Mouse (Mus musculus): ENCODE measurements around the gene Gm13288. TPM values are rescaled to one million over a fixed set of nuclear protein-coding genes. Genes with fewer than 3 reads are reported as not detected.
"Not testable (repeated sequence)": the region's sequence is repeated elsewhere in the genome, so short reads cannot be mapped to it uniquely, and the experiment has no call there.

Gene Gm13288
- not detected in 2 replicates for polyA plus RNA-seq (2015; fragmentation: Nextera tagmentation; extraction: Ambion mirVana)

DNA sequence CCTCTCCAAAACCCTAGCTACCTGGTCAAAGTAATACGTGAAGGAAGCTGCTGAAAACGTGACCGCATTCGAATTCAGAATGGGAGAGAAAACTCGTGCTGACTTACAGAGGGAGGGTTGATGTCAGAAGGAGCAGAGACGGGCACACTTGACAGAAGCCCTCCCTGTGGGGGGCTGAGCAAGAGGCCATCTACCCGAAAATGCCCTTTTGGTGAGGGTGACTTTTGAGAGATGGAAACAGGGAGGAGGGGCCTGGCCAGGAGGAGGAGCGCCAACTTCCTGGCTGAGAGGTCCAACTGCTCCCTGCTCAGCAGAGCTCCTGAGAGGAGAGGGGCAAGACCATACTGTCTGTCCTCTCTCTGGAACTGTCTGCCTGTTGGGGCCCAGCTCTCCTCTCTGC lies at the start of gene Gm13288:
Gm13288 (plus strand) TSS at position 301 of the 400 bp plus-strand sequence.
- not testable (repeated sequence) for H3K9me3 ChIP-seq; H3K9ac ChIP-seq; H3K27ac ChIP-seq (replicated peaks); H3K36me3 ChIP-seq; ATAC-seq (ENCODE audit: low read depth); H3K4me1 ChIP-seq (replicated peaks)
- H3K4me3 ChIP-seq: peak within 1 kb of the TSS; percentile 22; the same call in 1 of the 2 replicates
- H3K27me3 ChIP-seq: peaks cover 13% of the 10 kb centered on the region
- WGBS: no CpG with 5 or more reads among the region's 8 CpGs
- peak within 1 kb of the TSS; percentile 45 for H3K4me2 ChIP-seq

DNA sequence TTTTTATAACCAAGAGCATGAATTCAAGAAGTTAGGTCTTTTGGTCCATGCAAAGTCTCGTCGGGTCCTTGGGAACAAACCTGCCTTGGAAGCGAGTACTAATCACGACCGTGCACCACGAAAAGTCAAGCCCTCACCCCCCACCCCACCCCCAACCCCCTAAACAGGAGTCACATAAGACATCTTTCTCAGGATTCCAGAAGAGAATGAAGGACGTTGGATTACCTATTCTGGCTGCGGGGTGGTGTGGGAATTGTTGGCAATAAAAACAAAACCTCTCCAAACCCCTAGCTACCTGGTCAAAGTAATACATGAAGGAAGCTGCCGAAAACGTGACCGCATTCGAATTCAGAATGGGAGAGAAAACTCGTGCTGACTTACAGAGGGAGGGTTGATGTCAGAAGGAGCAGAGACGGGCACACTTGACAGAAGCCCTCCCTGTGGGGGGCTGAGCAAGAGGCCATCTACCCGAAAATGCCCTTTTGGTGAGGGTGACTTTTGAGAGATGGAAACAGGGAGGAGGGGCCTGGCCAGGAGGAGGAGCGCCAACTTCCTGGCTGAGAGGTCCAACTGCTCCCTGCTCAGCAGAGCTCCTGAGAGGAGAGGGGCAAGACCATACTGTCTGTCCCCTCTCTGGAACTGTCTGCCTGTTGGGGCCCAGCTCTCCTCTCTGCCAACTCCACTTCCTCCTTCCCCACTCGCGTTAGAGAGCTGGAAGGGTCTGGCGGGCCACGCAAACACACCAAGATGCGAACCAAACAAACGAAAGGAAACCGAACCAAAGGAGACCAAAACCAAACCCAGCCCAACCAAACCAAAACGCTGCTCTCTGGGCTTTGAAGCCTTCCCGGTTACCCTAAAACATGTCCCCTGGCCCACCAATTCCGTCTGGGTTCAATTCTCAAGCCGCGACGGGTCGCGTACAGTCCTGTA lies 48.5 kb upstream of the Gm13288 start:
- Histone ChIP-seq H3K27ac (replicated peaks) (peak overlapping the region; percentile 79), H3K9ac (peak overlapping the region; percentile 68), H3K4me3 (peak overlapping the region; percentile 46), H3K4me2 (peak overlapping the region; percentile 72)
- 0 out of 2 replicates have a peak, but pooled peaks have one; percentile 27 for ATAC-seq (ENCODE audit: low read depth)
- H3K9me3 ChIP-seq; H3K36me3 ChIP-seq; H3K4me1 ChIP-seq (replicated peaks); H3K27me3 ChIP-seq: not testable (repeated sequence)
- 13% methylated on average over 28 of the region's 31 CpGs for WGBS

DNA sequence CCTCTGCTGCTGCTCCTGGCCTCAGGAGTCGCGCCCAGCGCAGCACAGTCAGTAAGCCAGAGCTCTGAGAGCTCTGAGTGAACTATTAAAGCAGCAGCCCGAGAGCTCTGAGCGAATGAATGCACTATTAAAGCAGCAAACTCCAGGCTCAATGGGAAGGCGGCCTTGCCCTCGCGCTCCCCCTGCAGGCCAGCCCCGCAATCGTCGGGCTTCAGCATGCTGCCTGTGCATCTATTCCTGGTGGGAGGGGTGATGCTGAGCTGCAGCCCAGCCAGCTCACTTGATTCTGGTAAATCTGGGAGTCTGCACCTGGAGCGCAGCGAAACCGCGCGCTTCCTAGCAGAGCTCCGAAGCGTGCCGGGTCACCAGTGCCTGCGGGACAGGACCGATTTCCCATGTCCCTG lies 47.7 kb upstream of the Gm13288 start:
- H3K36me3 ChIP-seq; H3K4me1 ChIP-seq (replicated peaks); H3K9me3 ChIP-seq; H3K27me3 ChIP-seq: not testable (repeated sequence)
- peak overlapping the region; percentile 72 for H3K4me2 ChIP-seq
- WGBS: under 1% methylated on average over 16 of the region's 21 CpGs
- peak overlapping the region; percentile 46 for H3K4me3 ChIP-seq
- peak overlapping the region; percentile 79 for H3K27ac ChIP-seq (replicated peaks)
- peak overlapping the region; percentile 68 for H3K9ac ChIP-seq
- peak; percentile 100 for ATAC-seq (ENCODE audit: low read depth)

DNA sequence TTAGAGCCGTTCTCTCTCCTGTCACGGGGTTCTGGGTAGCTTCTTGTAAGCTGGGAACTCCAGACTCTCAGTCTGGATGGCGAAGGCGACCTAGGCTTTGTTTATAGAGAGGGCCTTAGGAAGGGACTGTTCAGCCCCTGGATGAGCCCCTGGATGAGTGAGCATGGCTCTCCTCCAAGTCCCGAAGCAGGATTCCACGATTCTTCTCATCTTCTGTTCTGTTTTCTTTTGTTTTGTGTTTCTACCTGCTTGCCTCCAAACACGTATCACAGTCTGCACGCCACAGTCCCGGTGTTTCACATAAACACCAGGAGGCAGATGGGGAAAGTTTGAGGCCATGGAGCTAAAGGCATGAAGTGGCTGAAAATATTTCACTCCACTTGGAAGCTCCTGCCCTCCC lies 46.6 kb upstream of the Gm13288 start:
- 83% methylated on average over 9 of the region's 9 CpGs for WGBS
- H3K4me3 ChIP-seq: not testable (repeated sequence)

DNA sequence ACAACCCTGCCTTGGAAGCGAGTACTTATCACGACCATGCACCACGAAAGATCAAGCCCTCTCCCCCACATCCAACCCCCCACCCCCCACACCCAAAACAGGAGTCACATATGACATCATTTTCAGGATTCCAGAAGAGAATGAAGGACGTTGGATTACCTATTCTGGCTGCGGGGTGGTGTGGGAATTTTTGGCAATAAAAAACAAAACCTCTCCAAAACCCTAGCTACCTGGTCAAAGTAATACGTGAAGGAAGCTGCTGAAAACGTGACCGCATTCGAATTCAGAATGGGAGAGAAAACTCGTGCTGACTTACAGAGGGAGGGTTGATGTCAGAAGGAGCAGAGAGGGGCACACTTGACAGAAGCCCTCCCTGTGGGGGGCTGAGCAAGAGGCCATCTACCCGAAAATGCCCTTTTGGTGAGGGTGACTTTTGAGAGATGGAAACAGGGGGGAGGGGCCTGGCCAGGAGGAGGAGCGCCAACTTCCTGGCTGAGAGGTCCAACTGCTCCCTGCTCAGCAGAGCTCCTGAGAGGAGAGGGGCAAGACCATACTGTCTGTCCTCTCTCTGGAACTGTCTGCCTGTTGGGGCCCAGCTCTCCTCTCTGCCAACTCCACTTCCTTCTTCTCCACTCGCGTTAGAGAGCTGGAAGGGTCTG lies 45.6 kb upstream of the Gm13288 start, which contains the start of gene Gm13283:
Gm13283 (plus strand) TSS at position 510 of the 659 bp plus-strand sequence.
- 37% methylated on average over 11 of the region's 14 CpGs for WGBS
- H3K4me2 ChIP-seq: peak within 1 kb of the TSS; percentile 54

More for the DNA sequence above, 46.6 kb upstream of the Gm13288 start:
- not testable (repeated sequence) for H3K4me1 ChIP-seq (replicated peaks); H3K27ac ChIP-seq (replicated peaks); H3K9me3 ChIP-seq; H3K9ac ChIP-seq; H3K4me2 ChIP-seq; H3K36me3 ChIP-seq; ATAC-seq (ENCODE audit: low read depth); H3K27me3 ChIP-seq

DNA sequence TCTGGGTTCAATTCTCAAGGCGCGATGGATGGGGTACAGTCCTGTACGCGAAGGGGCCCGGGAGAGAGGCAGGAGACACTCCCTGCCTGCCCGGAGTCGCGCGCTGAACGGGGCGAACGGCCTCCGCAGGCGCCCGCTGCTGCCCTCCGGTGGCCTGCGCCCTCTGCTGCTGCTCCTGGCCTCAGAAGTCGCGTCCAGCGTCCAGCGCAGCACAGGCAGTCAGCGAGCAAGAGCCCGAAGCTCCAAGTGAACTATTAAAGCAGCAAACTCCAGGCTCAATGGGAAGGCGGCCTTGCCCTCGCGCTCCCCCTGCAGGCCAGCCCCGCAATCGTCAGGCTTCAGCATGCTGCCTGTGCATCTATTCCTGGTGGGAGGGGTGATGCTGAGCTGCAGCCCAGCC lies 44.9 kb upstream of the Gm13288 start:
- 3% methylated on average over 20 of the region's 28 CpGs for whole genome bisulfite sequencing

More for the DNA sequence above, 45.6 kb upstream of the Gm13288 start, which contains the start of gene Gm13283:
- not testable (repeated sequence) for H3K27me3 ChIP-seq; H3K4me1 ChIP-seq (replicated peaks); H3K36me3 ChIP-seq; H3K9ac ChIP-seq; H3K27ac ChIP-seq (replicated peaks); ATAC-seq (ENCODE audit: low read depth); H3K9me3 ChIP-seq
- peak within 1 kb of the TSS; percentile 33 for H3K4me3 ChIP-seq

DNA sequence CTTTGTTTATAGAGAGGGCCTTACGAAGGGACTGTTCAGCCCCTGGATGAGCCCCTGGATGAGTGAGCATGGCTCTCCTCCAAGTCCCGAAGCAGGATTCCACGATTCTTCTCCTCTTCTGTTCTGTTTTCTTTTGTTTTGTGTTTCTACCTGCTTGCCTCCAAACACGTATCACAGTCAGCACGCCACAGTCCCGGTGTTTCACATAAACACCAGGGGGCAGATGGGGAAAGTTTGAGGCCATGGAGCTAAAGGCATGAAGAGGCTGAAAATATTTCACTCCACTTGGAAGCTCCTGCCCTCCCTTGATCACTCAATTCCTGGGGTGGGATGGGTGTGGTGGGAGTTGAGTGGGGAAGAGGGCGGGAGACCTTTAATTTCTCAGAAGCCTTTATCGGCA lies 43.6 kb upstream of the Gm13288 start:
- not testable (repeated sequence) for H3K27me3 ChIP-seq; H3K4me1 ChIP-seq (replicated peaks); H3K9ac ChIP-seq; H3K9me3 ChIP-seq; H3K4me2 ChIP-seq; H3K36me3 ChIP-seq; H3K4me3 ChIP-seq; H3K27ac ChIP-seq (replicated peaks); ATAC-seq (ENCODE audit: low read depth)
- WGBS: 75% methylated on average over 6 of the region's 8 CpGs

More for the DNA sequence above, 44.9 kb upstream of the Gm13288 start:
- H3K9me3 ChIP-seq; H3K9ac ChIP-seq; H3K4me1 ChIP-seq (replicated peaks); ATAC-seq (ENCODE audit: low read depth); H3K36me3 ChIP-seq; H3K27me3 ChIP-seq; H3K27ac ChIP-seq (replicated peaks): not testable (repeated sequence)
- Histone ChIP-seq H3K4me2 (peak overlapping the region; percentile 54), H3K4me3 (peak overlapping the region; percentile 33)

DNA sequence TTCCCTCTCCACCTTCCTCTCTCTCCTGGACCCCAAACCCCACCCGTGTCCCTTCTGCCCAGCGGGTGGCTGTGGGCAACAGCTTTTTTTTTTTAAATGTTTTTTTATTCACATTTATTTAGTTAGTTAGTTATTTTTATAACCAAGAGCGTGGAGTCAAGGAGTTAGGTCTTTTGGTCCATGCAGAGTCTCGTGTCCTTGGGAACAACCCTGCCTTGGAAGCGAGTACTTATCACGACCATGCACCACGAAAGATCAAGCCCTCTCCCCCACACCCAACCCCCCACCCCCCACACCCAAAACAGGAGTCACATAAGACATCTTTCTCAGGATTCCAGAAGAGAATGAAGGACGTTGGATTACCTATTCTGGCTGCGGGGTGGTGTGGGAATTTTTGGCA lies 43.0 kb upstream of the Gm13288 start:
- H3K36me3 ChIP-seq; H3K4me1 ChIP-seq (replicated peaks); H3K4me2 ChIP-seq; H3K27ac ChIP-seq (replicated peaks); H3K4me3 ChIP-seq; H3K27me3 ChIP-seq; H3K9ac ChIP-seq; ATAC-seq (ENCODE audit: low read depth); H3K9me3 ChIP-seq: not testable (repeated sequence)
- 64% methylated on average over 9 of the region's 9 CpGs for WGBS

DNA sequence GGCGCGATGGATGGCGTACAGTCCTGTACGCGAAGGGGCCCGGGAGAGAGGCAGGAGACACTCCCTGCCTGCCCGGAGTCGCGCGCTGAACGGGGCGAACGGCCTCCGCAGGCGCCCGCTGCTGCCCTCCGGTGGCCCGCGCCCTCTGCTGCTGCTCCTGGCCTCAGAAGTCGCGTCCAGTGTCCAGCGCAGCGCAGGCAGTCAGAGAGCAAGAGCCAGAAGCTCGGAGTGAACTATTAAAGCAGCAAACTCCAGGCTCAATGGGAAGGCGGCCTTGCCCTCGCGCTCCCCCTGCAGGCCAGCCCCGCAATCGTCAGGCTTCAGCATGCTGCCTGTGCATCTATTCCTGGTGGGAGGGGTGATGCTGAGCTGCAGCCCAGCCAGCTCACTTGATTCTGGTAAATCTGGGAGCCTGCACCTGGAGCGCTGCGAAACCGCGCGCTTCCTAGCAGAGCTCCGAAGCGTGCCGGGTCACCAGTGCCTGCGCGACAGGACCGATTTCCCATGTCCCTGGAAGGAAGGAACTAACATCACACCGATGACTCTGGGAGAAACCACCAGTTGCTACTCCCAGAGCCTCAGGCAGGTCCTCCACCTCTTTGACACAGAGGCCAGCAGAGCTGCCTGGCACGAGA lies 41.8 kb upstream of the Gm13288 start:
- WGBS: 4% methylated on average over 26 of the region's 42 CpGs
- H3K27ac ChIP-seq (replicated peaks): not testable (repeated sequence)

DNA sequence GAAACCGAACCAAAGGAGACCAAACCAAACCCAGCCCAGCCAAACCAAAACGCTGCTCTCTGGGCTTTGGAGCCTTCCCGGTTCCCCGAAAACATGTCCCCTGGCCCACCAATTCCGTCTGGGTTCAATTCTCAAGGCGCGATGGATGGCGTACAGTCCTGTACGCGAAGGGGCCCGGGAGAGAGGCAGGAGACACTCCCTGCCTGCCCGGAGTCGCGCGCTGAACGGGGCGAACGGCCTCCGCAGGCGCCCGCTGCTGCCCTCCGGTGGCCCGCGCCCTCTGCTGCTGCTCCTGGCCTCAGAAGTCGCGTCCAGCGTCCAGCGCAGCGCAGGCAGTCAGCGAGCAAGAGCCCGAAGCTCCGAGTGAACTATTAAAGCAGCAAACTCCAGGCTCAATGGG lies 31.8 kb upstream of the Gm13288 start, which contains the start of gene Gm13290:
Gm13290 (plus strand) TSS at position 301 of the 400 bp plus-strand sequence.
- not testable (repeated sequence) for H3K9ac ChIP-seq; H3K27me3 ChIP-seq; H3K36me3 ChIP-seq; H3K4me1 ChIP-seq (replicated peaks); H3K4me2 ChIP-seq; ATAC-seq (ENCODE audit: low read depth); H3K9me3 ChIP-seq; H3K27ac ChIP-seq (replicated peaks); H3K4me3 ChIP-seq
- no CpG with 5 or more reads among the region's 32 CpGs for WGBS

More for the DNA sequence above, 41.8 kb upstream of the Gm13288 start:
- not testable (repeated sequence) for H3K27me3 ChIP-seq; H3K36me3 ChIP-seq; H3K4me1 ChIP-seq (replicated peaks); H3K9me3 ChIP-seq; ATAC-seq (ENCODE audit: low read depth); H3K9ac ChIP-seq
- Histone ChIP-seq H3K4me2 (peak overlapping the region; percentile 55), H3K4me3 (peak overlapping the region; percentile 35)

DNA sequence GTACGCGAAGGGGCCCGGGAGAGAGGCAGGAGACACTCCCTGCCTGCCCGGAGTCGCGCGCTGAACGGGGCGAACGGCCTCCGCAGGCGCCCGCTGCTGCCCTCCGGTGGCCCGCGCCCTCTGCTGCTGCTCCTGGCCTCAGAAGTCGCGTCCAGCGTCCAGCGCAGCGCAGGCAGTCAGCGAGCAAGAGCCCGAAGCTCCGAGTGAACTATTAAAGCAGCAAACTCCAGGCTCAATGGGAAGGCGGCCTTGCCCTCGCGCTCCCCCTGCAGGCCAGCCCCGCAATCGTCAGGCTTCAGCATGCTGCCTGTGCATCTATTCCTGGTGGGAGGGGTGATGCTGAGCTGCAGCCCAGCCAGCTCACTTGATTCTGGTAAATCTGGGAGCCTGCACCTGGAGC lies 28.7 kb upstream of the Gm13288 start, which contains the start of gene Gm13289:
Gm13289 (plus strand) TSS at position 301 of the 400 bp plus-strand sequence.
- H3K4me3 ChIP-seq; H3K27me3 ChIP-seq; ATAC-seq (ENCODE audit: low read depth); H3K36me3 ChIP-seq; H3K9ac ChIP-seq; H3K4me1 ChIP-seq (replicated peaks); H3K27ac ChIP-seq (replicated peaks); H3K4me2 ChIP-seq; H3K9me3 ChIP-seq: not testable (repeated sequence)
- no CpG with 5 or more reads among the region's 29 CpGs for WGBS

DNA sequence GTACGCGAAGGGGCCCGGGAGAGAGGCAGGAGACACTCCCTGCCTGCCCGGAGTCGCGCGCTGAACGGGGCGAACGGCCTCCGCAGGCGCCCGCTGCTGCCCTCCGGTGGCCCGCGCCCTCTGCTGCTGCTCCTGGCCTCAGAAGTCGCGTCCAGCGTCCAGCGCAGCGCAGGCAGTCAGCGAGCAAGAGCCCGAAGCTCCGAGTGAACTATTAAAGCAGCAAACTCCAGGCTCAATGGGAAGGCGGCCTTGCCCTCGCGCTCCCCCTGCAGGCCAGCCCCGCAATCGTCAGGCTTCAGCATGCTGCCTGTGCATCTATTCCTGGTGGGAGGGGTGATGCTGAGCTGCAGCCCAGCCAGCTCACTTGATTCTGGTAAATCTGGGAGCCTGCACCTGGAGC lies 25.8 kb upstream of the Gm13288 start, which contains the start of gene Gm13272:
Gm13272 (plus strand) TSS at position 301 of the 400 bp plus-strand sequence.
- not testable (repeated sequence) for H3K9ac ChIP-seq; H3K4me2 ChIP-seq; H3K27ac ChIP-seq (replicated peaks); H3K36me3 ChIP-seq; H3K9me3 ChIP-seq; H3K27me3 ChIP-seq; H3K4me1 ChIP-seq (replicated peaks); H3K4me3 ChIP-seq; ATAC-seq (ENCODE audit: low read depth)
- no CpG with 5 or more reads among the region's 29 CpGs for WGBS

All from neural tube, embryonic 13.5 days (tissue).